ENCODE assay signal across 30 mouse cellular contexts in the genomic region with DNA sequence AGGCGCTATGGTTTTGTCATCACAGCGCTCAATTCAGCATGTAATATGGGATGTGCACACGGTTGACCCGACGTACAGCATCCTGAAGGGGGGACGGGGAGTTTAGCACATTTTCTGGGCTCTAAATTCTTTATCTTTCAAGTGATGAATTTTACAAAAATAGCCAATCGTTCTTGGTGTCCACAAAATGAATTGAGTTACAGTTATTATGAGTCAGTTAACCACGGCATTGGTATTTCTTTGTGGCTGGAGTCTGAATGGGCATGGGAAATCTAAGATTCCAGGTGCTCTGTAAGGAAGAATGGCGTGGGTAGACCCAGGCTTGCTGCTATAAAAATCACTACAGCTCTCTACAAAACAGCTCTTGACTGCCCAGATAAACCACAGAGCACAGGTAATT. TPM values are rescaled to one million over a fixed set of nuclear protein-coding genes. Genes with fewer than 3 reads are reported as not detected.
"Had no signal": no experiment of that assay in that cellular context is flagged by ENCODE, and none has a peak within 500 bp of the region (broad histone marks: within the 10 kb centered on the region; RNA-seq: fewer than 3 reads in every experiment).

No protein-coding gene starts in this region.

- H3K4me2 ChIP-seq: limb, embryonic 12.5 days; limb, embryonic 15.5 days; liver, embryonic 11.5 days; lung, embryonic 14.5 days; midbrain, embryonic 13.5 days; neural tube, embryonic 13.5 days; stomach, embryonic 15.5 days had no signal

- H3K36me3 ChIP-seq: limb, embryonic 12.5 days; limb, embryonic 15.5 days; midbrain, embryonic 13.5 days; neural tube, embryonic 13.5 days; stomach, embryonic 15.5 days had no signal

- H3K4me3 ChIP-seq: layer of hippocampus, adult 2 months; left cerebral cortex, adult 2 months; limb, embryonic 12.5 days; limb, embryonic 15.5 days; midbrain, embryonic 13.5 days; myocyte; neural tube, embryonic 13.5 days; stomach, embryonic 15.5 days had no signal

- H3K4me1 ChIP-seq: limb, embryonic 12.5 days; limb, embryonic 15.5 days; midbrain, embryonic 13.5 days; neural tube, embryonic 13.5 days; stomach, embryonic 15.5 days had no signal

- H3K9me3 ChIP-seq: limb, embryonic 12.5 days; limb, embryonic 15.5 days; midbrain, embryonic 13.5 days; neural tube, embryonic 13.5 days; stomach, embryonic 15.5 days had no signal

- H3K27ac ChIP-seq: kidney, postnatal 0 days; layer of hippocampus, adult 2 months; left cerebral cortex, adult 2 months; limb, embryonic 12.5 days; limb, embryonic 15.5 days; liver, embryonic 14.5 days; macrophage; midbrain, embryonic 13.5 days; neural tube, embryonic 13.5 days; stomach, embryonic 15.5 days had no signal

- ATAC-seq: intestine, postnatal 0 days; liver, postnatal 0 days; lung, postnatal 0 days; midbrain, embryonic 13.5 days had no signal

- H3K9ac ChIP-seq: limb, embryonic 12.5 days; limb, embryonic 15.5 days; liver, embryonic 14.5 days; liver, postnatal 0 days; lung, embryonic 14.5 days; midbrain, embryonic 13.5 days; neural tube, embryonic 13.5 days; stomach, embryonic 15.5 days had no signal

- H3K27me3 ChIP-seq: limb, embryonic 12.5 days; limb, embryonic 15.5 days; neural tube, embryonic 13.5 days; stomach, embryonic 15.5 days had no signal

- DNase-seq: kidney, adult 2 months; kidney, postnatal 25 days; layer of hippocampus, adult 9-11 months; left cerebral cortex, postnatal 4 days; liver, postnatal 0 days; lung, embryonic 14.5 days; right cerebral cortex, postnatal 25 days; spleen, adult 18-20 months; thymus, adult 18-20 months; thymus, postnatal 36 days had no signal

RNA-seq across cellular contexts. Expression of gene Odaph, which starts 2.0 kb away (rescaled TPM):
- total RNA-seq: layer of hippocampus, adult 2 months; layer of hippocampus, postnatal 25 days; left cerebral cortex, adult 2 months; left cerebral cortex, postnatal 14 days; left cerebral cortex, postnatal 4 days; megakaryocyte, adult 5-6 weeks; neutrophil, adult 5-6 weeks had no signal
- polyA plus RNA-seq: intestine, postnatal 0 days; kidney, embryonic 14.5 days; kidney, postnatal 0 days; limb, embryonic 12.5 days; liver, embryonic 11.5 days; liver, embryonic 14.5 days; liver, postnatal 0 days; lung, embryonic 14.5 days; macrophage; midbrain, embryonic 13.5 days; myocyte; neural tube, embryonic 13.5 days; urinary bladder, adult 2 months had no signal
